Mouse (Mus musculus) heart, embryonic 11.5 days (tissue): ENCODE measurements around the gene Azgp1. TPM values are rescaled to one million over a fixed set of nuclear protein-coding genes. Genes with fewer than 3 reads are reported as not detected.

Experiments
- ATAC-seq: fragments of 200-750 bp; cut with Nextera tagmentation; replicated peaks from 2 replicates; pipeline ENCODE4 v1.8.0; 2017; ENCODE audit warnings: moderate library complexity; ENCODE audit not compliant: insufficient number of reproducible peaks, low FRiP score, low TSS enrichment
- H3K27ac ChIP-seq: fragments of 300-500 bp; sonication (generic); 2 replicates; pipeline ENCODE4 v1.5.1; 2014; ENCODE audit warnings: mild to moderate bottlenecking, low read depth, low read length
- H3K27me3 ChIP-seq: fragments of 300-500 bp; sonication (generic); 2 replicates; pipeline ENCODE4 v1.6.1; 2014; ENCODE audit warnings: mild to moderate bottlenecking, low read length, mixed read lengths; ENCODE audit not compliant: control insufficient read depth, insufficient read depth
- H3K36me3 ChIP-seq: fragments of 300-500 bp; sonication (generic); 2 replicates; pipeline ENCODE4 v1.6.1; 2014; ENCODE audit warnings: mild to moderate bottlenecking, low read length, moderate library complexity, mixed read lengths; ENCODE audit not compliant: control insufficient read depth, insufficient read depth
- H3K4me1 ChIP-seq: fragments of 300-500 bp; sonication (generic); 2 replicates; pipeline ENCODE4 v1.6.1; 2014; ENCODE audit warnings: low read length; ENCODE audit not compliant: control insufficient read depth, insufficient read depth
- H3K4me2 ChIP-seq: fragments of 300-500 bp; sonication (generic); 2 replicates; pipeline ENCODE4 v1.6.1; 2014; ENCODE audit warnings: mild to moderate bottlenecking, moderate library complexity
- H3K4me3 ChIP-seq: fragments of 300-500 bp; sonication (generic); 2 replicates; pipeline ENCODE4 v1.5.1; 2014; ENCODE audit warnings: low read depth, low read length
- H3K9ac ChIP-seq: fragments of 300-500 bp; sonication (generic); 2 replicates; pipeline ENCODE4 v1.6.1; 2014; ENCODE audit warnings: mild to moderate bottlenecking, low read depth, low read length, moderate library complexity
- H3K9me3 ChIP-seq: fragments of 300-500 bp; sonication (generic); replicated peaks from 2 replicates; pipeline ENCODE4 v1.6.1; 2016; ENCODE audit warnings: low read length; ENCODE audit not compliant: control insufficient read depth
- WGBS: fragments of 180-500 bp; shearing (Covaris S2); extraction: QIAGEN DNeasy Blood & Tissue Kit; methylation state at CpG from one replicate; pipeline ENCODE4 v1.1.7; 2014; ENCODE audit not compliant: insufficient replicate concordance; 5-methylcytosine and 5-hydroxymethylcytosine counted together
- polyA plus RNA-seq: library from polyadenylated mRNA; unstranded; fragments of >200 nt; fragmentation: Nextera tagmentation; extraction: Ambion mirVana; gene quantifications from 2 replicates; pipeline ENCODE4 v1.2.1, GENCODE M21; 2014

Gene Azgp1
- polyA plus RNA-seq, 1 experiment from 2014 or later: not detected

DNA sequence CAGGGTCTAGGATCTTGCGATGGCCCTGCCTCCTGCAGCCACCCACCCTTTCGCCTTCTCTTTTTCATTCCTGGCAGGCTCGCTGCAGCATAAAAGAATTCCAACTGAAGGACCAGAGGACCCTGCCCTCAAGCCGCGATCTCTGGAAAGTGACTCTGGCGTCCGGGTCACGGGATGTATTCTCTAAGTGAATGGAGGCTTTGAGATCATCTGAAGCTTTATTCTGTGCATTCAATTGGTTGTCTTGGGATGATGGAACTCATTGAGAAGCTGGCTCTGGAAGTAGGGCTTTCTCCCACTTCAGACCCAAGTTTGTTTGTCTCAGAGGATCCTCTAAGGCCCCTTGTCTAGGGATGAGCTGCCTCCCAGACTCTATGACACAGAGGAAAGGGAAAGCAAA, 18.4 kb upstream of the Azgp1 start, which contains the start of gene Gjc3:
Gjc3 (minus strand) TSS at position 154 of the 400 bp plus-strand sequence.
- no peaks in the 10 kb centered on the region for H3K9me3 ChIP-seq
- no peak within 1 kb of the TSS for H3K4me3 ChIP-seq
- 78% methylated on average over 8 of the region's 8 CpGs for WGBS
- no peak for ATAC-seq
- H3K27ac ChIP-seq: no peak within 1 kb of the TSS
- no peak within 1 kb of the TSS for H3K4me2 ChIP-seq
- H3K9ac ChIP-seq: no peak within 1 kb of the TSS
- no peaks in the 10 kb centered on the region for H3K36me3 ChIP-seq
- H3K27me3 ChIP-seq: no peaks in the 10 kb centered on the region
- no peaks in the 10 kb centered on the region for H3K4me1 ChIP-seq

DNA sequence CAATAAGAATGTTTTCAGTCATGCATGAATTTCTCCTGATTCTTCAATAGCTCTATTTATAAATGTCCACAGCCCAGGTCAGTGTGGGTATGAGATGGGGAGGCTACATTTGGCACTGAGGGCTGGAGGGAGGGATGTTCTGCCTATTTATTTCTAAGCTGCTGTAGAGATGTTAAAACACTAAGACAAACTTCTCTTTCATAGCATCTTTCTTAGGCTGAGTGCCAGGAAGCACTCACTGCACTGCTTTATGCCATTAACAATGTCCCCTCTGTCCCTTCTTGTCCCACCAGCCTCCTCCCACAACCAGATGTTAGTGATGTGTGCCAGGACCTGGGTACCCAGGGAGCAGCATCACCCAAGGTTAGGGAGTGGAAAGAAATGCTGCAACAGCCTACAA, 14.8 kb upstream of the Azgp1 start:
- H3K27me3 ChIP-seq: no peaks in the 10 kb centered on the region; the same call in 1 of the 2 replicates
- H3K4me2 ChIP-seq: no peak overlapping the region
- no peaks in the 10 kb centered on the region for H3K9me3 ChIP-seq
- H3K9ac ChIP-seq: no peak overlapping the region
- H3K4me3 ChIP-seq: no peak overlapping the region
- no peaks in the 10 kb centered on the region for H3K36me3 ChIP-seq
- no peaks in the 10 kb centered on the region for H3K4me1 ChIP-seq
- H3K27ac ChIP-seq: no peak overlapping the region
- ATAC-seq: no peak

DNA sequence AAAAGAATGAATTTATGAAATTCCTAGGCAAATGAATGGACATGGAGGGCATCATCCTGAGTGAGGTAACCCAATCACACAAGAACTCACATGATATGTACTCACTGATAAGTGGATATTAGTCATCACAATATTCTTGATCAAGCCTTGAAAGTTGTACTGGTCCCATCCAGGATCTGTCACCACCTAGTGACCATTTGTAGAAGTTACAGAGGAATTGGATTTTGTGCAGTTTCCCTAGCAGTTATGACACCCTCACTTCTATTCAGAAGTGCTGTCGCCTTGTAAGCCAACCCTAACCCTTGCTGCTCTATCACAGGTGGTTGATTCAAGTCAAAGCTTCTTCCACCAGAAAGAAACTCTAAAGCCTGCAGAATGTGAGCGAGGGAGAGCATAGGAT, 8.2 kb upstream of the Azgp1 start:
- 53% methylated on average over 2 of the region's 2 CpGs for WGBS
- no peak overlapping the region for H3K4me2 ChIP-seq
- no peak overlapping the region for H3K9ac ChIP-seq
- H3K9me3 ChIP-seq: no peaks in the 10 kb centered on the region
- no peak overlapping the region for H3K27ac ChIP-seq
- no peaks in the 10 kb centered on the region for H3K4me1 ChIP-seq
- no peaks in the 10 kb centered on the region for H3K36me3 ChIP-seq
- H3K27me3 ChIP-seq: no peaks in the 10 kb centered on the region; the same call in 1 of the 2 replicates
- ATAC-seq: no peak
- no peak overlapping the region for H3K4me3 ChIP-seq

DNA sequence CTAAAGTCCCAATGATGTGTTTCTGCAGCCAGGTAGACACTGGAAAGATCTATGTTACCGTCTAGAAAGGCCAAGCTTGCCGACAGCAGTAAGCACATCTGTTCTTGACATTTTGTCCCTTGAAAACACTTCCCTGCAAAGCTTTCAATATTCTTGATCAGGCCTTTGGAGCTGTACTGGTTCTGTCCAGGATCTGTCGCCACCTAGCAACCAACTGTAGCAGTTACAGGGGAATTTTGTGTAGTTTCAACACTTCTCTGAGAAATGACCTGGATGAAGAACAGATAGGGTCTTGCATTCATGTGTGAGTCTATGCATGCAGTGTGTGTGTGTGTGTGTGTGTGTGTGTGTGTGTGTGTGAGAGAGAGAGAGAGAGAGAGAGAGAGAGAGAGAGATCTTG, 7.6 kb upstream of the Azgp1 start:
- 44% methylated on average over 3 of the region's 3 CpGs for WGBS

DNA sequence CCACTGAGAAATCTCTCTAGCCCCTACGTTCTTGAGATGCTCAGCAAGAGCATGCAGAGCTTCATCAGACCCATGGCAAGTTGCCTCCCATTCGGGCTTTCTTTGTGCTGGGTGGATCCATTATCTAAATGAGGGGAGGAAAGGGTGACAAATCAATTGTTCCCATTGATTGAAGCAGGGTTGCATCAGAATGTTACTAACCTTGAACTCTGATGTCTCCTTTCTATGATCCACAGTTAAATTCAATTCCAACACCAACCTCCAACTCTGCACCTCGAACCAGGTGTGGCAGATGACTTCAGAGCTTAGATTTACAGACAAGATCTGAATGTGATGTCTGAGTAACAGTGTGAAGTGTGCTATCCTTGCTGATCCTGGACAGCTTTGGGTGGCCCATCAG, 6.6 kb upstream of the Azgp1 start:
- no peaks in the 10 kb centered on the region for H3K4me1 ChIP-seq
- H3K9me3 ChIP-seq: no peaks in the 10 kb centered on the region
- no peak overlapping the region for H3K4me3 ChIP-seq
- no peak overlapping the region for H3K27ac ChIP-seq
- WGBS: 64% methylated on average over 3 of the region's 3 CpGs
- ATAC-seq: no peak
- H3K27me3 ChIP-seq: no peaks in the 10 kb centered on the region; the same call in 1 of the 2 replicates
- H3K36me3 ChIP-seq: no peaks in the 10 kb centered on the region
- no peak overlapping the region for H3K9ac ChIP-seq
- H3K4me2 ChIP-seq: no peak overlapping the region

More for the DNA sequence above, 7.6 kb upstream of the Azgp1 start:
- H3K36me3 ChIP-seq: no peaks in the 10 kb centered on the region
- H3K4me2 ChIP-seq: no peak overlapping the region
- no peaks in the 10 kb centered on the region for H3K4me1 ChIP-seq
- no peak overlapping the region for H3K9ac ChIP-seq
- H3K4me3 ChIP-seq: no peak overlapping the region
- H3K27ac ChIP-seq: no peak overlapping the region
- no peaks in the 10 kb centered on the region for H3K9me3 ChIP-seq
- no peak for ATAC-seq
- H3K27me3 ChIP-seq: no peaks in the 10 kb centered on the region; the same call in 1 of the 2 replicates

DNA sequence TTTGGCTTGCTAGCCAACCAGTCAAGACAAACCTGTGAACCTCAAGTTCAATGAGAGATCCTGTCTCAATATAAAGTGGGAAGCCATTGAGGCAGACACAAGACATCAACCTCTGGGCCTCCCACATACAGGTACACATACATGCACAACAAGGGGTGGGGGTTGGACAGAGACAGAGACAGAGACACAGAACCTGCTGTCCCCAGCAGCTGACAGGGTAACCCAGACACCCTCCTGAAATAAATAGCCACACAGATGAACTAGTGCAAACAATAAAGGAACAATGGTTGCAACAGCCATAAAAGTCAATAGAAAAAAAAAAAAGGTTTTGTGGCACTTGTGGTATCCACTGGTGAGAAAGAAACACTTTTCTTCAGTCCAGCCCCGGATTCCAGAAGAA, 5.9 kb upstream of the Azgp1 start:
- ATAC-seq: no peak
- Histone ChIP-seq H3K4me3 (no peak overlapping the region), H3K36me3 (no peaks in the 10 kb centered on the region), H3K9me3 (no peaks in the 10 kb centered on the region), H3K9ac (no peak overlapping the region), H3K4me1 (no peaks in the 10 kb centered on the region), H3K4me2 (no peak overlapping the region), H3K27ac (no peak overlapping the region), H3K27me3 (no peaks in the 10 kb centered on the region)
- 41% methylated on average over 1 of the region's 1 CpGs for WGBS

DNA sequence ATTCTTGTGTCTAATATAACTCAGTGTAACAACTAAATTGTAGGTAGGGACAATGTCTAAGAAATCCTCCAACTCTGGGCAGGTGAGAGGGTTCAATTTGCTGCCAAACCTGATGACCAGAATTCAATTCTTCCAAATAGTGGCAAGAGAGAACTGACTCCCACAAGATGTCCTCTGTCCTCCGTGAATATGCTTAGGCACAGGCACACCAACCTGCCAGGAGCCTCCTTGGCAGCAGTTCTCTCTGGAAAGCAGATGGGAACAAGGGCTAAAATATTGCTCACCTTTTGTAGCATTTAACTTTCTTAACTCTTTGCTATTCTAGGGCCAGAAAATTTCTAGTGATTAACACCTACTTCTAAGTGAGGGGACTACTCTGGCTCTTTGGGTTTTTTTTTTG, 4.0 kb upstream of the Azgp1 start:
- Histone ChIP-seq H3K4me2 (no peak overlapping the region), H3K4me1 (no peaks in the 10 kb centered on the region), H3K27me3 (no peaks in the 10 kb centered on the region), H3K27ac (no peak overlapping the region), H3K9me3 (no peaks in the 10 kb centered on the region), H3K36me3 (no peaks in the 10 kb centered on the region), H3K4me3 (no peak overlapping the region), H3K9ac (no peak overlapping the region)
- no peak for ATAC-seq
- 31% methylated on average over 1 of the region's 1 CpGs for WGBS

DNA sequence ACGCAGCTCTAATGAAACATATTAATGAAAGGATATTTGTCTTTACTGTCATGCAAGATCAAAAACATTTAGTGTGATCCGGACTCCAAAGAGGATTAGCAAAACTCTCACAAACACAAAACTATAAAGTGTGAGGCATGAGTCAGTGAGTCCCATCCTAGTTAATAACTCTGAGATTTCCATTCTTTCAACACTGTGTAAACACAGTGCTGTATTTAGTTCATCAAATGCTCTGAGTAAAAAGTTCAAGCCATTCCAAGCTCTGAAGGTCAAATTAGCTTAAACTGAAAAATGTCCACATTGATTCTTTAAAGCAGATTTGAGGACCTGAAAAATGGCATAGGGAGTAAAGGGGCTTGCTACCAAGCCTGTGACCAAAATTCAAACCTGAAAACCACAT, 2.2 kb upstream of the Azgp1 start:
- H3K4me1 ChIP-seq: no peaks in the 10 kb centered on the region
- WGBS: 62% methylated on average over 2 of the region's 2 CpGs
- H3K4me2 ChIP-seq: no peak overlapping the region
- no peak overlapping the region for H3K9ac ChIP-seq
- H3K27ac ChIP-seq: no peak overlapping the region
- no peaks in the 10 kb centered on the region for H3K9me3 ChIP-seq
- no peaks in the 10 kb centered on the region for H3K36me3 ChIP-seq
- no peak overlapping the region for H3K4me3 ChIP-seq
- H3K27me3 ChIP-seq: no peaks in the 10 kb centered on the region
- ATAC-seq: no peak

DNA sequence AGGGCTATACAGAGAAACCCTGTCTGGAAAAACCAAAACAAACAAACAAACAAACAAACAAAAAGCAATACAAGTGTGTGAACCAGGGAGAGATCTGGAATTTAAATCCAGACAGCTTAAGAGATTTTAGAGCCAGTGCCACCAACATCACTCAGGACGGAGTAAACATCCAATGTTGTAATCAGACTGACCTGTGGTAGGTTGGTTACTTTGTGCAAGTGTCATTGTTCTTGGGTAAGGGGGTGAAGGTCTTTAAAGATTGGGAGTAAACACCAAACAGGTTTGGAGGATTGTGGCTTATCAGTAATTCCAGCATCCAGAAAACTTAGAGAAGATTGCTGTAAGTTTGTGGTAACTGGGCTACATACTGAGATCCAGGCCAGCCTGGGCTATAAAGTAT, 5.0 kb downstream of the Azgp1 start:
- Histone ChIP-seq H3K36me3 (no peaks in the 10 kb centered on the region), H3K4me3 (no peak overlapping the region), H3K27ac (no peak overlapping the region), H3K4me1 (no peaks in the 10 kb centered on the region), H3K4me2 (no peak overlapping the region), H3K9me3 (no peaks in the 10 kb centered on the region), H3K27me3 (no peaks in the 10 kb centered on the region), H3K9ac (no peak overlapping the region)
- WGBS: 74% methylated on average over 1 of the region's 1 CpGs
- no peak for ATAC-seq
